Mouse (Mus musculus) bone marrow macrophage, adult 2 months (primary cell): ENCODE results near the gene Esp34. TPM values are rescaled to one million over a fixed set of nuclear protein-coding genes. Genes with fewer than 3 reads are reported as not detected.

Experiments used
- H3K27ac ChIP-seq: 2 replicates; pipeline ENCODE4 v1.5.1; 2012; ENCODE audit warnings: low read depth, low read length; ENCODE audit not compliant: insufficient read depth
- H3K4me1 ChIP-seq: 2 replicates; pipeline ENCODE4 v1.6.1; 2012; ENCODE audit warnings: low read length; ENCODE audit not compliant: control insufficient read depth, insufficient read depth
- H3K4me3 ChIP-seq: 2 replicates; pipeline ENCODE4 v1.5.1; 2012; ENCODE audit warnings: mild to moderate bottlenecking, low read length, moderate library complexity; ENCODE audit not compliant: insufficient read depth
- CTCF ChIP-seq: IDR thresholded peaks from 2 replicates; pipeline ENCODE4 v1.5.1; 2012; ENCODE audit warnings: low read depth, mild to moderate bottlenecking, low read length, moderate library complexity
- POLR2A ChIP-seq: IDR thresholded peaks from 2 replicates; pipeline ENCODE4 v1.6.1; 2012; ENCODE audit warnings: mild to moderate bottlenecking, low read depth, low read length, borderline replicate concordance
- polyA plus RNA-seq: library from polyadenylated mRNA; stranded (reverse); fragments of >200 nt; gene quantifications from 2 replicates; pipeline ENCODE4 v1.2.4, GENCODE M21; 2012; ENCODE audit not compliant: missing spikeins, insufficient read depth, insufficient read length

Gene Esp34
- not detected in 2 replicates for polyA plus RNA-seq

GRCm38 (mm10) chr17:38553892-38554291 lies at the start of gene Esp34:
Esp34 (plus strand) TSS chr17:38554192.
- Histone ChIP-seq H3K27ac (no peak within 1 kb of the TSS), H3K4me1 (no peaks in the 10 kb centered on the region), H3K4me3 (no peak within 1 kb of the TSS)
- TF ChIP-seq POLR2A (no peak), CTCF (no peak)

- TF ChIP-seq POLR2A (no peak), CTCF (no peak)
- Histone ChIP-seq H3K4me3 (no peak overlapping the region), H3K27ac (no peak overlapping the region), H3K4me1 (no peaks in the 10 kb centered on the region)
Observed at GRCm38 (mm10) chr17:38562527-38562926, 8.5 kb downstream of the Esp34 start.

Other genes starting within 250 kb of the Esp34 start
- gene Olfr137, start 246.6 kb upstream of the Esp34 start, polyA plus RNA-seq = not detected in 2 replicates
- gene Olfr136, start 224.4 kb upstream of the Esp34 start, polyA plus RNA-seq = not detected in 2 replicates
- not detected in 2 replicates for gene Esp36, start 134.0 kb upstream of the Esp34 start, polyA plus RNA-seq
- gene Esp31, start 85.3 kb downstream of the Esp34 start, polyA plus RNA-seq = not detected in 2 replicates